Mouse (Mus musculus) heart, embryonic 11.5 days (tissue): ENCODE data around the gene Kcnj6. TPM values are rescaled to one million over a fixed set of nuclear protein-coding genes. Genes with fewer than 3 reads are reported as not detected.

Source experiments
- ATAC-seq: fragments of 200-750 bp; cut with Nextera tagmentation; replicated peaks from 2 replicates; pipeline ENCODE4 v1.8.0; 2017; ENCODE audit warnings: moderate library complexity; ENCODE audit not compliant: insufficient number of reproducible peaks, low FRiP score, low TSS enrichment
- H3K27ac ChIP-seq: fragments of 300-500 bp; sonication (generic); 2 replicates; pipeline ENCODE4 v1.5.1; 2014; ENCODE audit warnings: mild to moderate bottlenecking, low read depth, low read length
- H3K27me3 ChIP-seq: fragments of 300-500 bp; sonication (generic); 2 replicates; pipeline ENCODE4 v1.6.1; 2014; ENCODE audit warnings: mild to moderate bottlenecking, low read length, mixed read lengths; ENCODE audit not compliant: control insufficient read depth, insufficient read depth
- H3K36me3 ChIP-seq: fragments of 300-500 bp; sonication (generic); 2 replicates; pipeline ENCODE4 v1.6.1; 2014; ENCODE audit warnings: mild to moderate bottlenecking, low read length, moderate library complexity, mixed read lengths; ENCODE audit not compliant: control insufficient read depth, insufficient read depth
- H3K4me1 ChIP-seq: fragments of 300-500 bp; sonication (generic); 2 replicates; pipeline ENCODE4 v1.6.1; 2014; ENCODE audit warnings: low read length; ENCODE audit not compliant: control insufficient read depth, insufficient read depth
- H3K4me2 ChIP-seq: fragments of 300-500 bp; sonication (generic); 2 replicates; pipeline ENCODE4 v1.6.1; 2014; ENCODE audit warnings: mild to moderate bottlenecking, moderate library complexity
- H3K4me3 ChIP-seq: fragments of 300-500 bp; sonication (generic); 2 replicates; pipeline ENCODE4 v1.5.1; 2014; ENCODE audit warnings: low read depth, low read length
- H3K9ac ChIP-seq: fragments of 300-500 bp; sonication (generic); 2 replicates; pipeline ENCODE4 v1.6.1; 2014; ENCODE audit warnings: mild to moderate bottlenecking, low read depth, low read length, moderate library complexity
- H3K9me3 ChIP-seq: fragments of 300-500 bp; sonication (generic); replicated peaks from 2 replicates; pipeline ENCODE4 v1.6.1; 2016; ENCODE audit warnings: low read length; ENCODE audit not compliant: control insufficient read depth
- WGBS: fragments of 180-500 bp; shearing (Covaris S2); extraction: QIAGEN DNeasy Blood & Tissue Kit; methylation state at CpG from one replicate; pipeline ENCODE4 v1.1.7; 2014; ENCODE audit not compliant: insufficient replicate concordance; 5-methylcytosine and 5-hydroxymethylcytosine counted together
- polyA plus RNA-seq: library from polyadenylated mRNA; unstranded; fragments of >200 nt; fragmentation: Nextera tagmentation; extraction: Ambion mirVana; gene quantifications from 2 replicates; pipeline ENCODE4 v1.2.1, GENCODE M21; 2014

The Kcnj6 gene
- polyA plus RNA-seq, 1 experiment from 2014 or later, result 0.19 TPM

- H3K36me3 ChIP-seq, result no peaks in the 10 kb centered on the region
- H3K4me3 ChIP-seq, result no peak overlapping the region
- H3K9me3 ChIP-seq, result no peaks in the 10 kb centered on the region
- H3K4me1 ChIP-seq, result no peaks in the 10 kb centered on the region
- ATAC-seq, result no peak
- no peaks in the 10 kb centered on the region for H3K27me3 ChIP-seq
- no peak overlapping the region for H3K27ac ChIP-seq
- WGBS, result 70% methylated on average over 3 of the region's 3 CpGs
- no peak overlapping the region for H3K4me2 ChIP-seq
- no peak overlapping the region for H3K9ac ChIP-seq
Measured at GRCm38 (mm10) chr16:94883909-94884308, 113.6 kb downstream of the Kcnj6 start.

GRCm38 (mm10) chr16:94883196-94883595 lies 114.3 kb downstream of the Kcnj6 start:
- Histone ChIP-seq H3K27me3 (no peaks in the 10 kb centered on the region), H3K36me3 (no peaks in the 10 kb centered on the region), H3K9ac (no peak overlapping the region), H3K4me2 (no peak overlapping the region), H3K4me1 (no peaks in the 10 kb centered on the region), H3K9me3 (no peaks in the 10 kb centered on the region), H3K27ac (no peak overlapping the region), H3K4me3 (no peak overlapping the region)
- 77% methylated on average over 8 of the region's 8 CpGs for WGBS
- ATAC-seq, result no peak

GRCm38 (mm10) chr16:94882111-94882510 lies 115.4 kb downstream of the Kcnj6 start:
- no peak overlapping the region for H3K4me2 ChIP-seq
- no peak for ATAC-seq
- H3K36me3 ChIP-seq, result no peaks in the 10 kb centered on the region
- H3K9ac ChIP-seq, result no peak overlapping the region
- 71% methylated on average over 7 of the region's 7 CpGs for WGBS
- no peaks in the 10 kb centered on the region for H3K27me3 ChIP-seq
- no peak overlapping the region for H3K4me3 ChIP-seq
- no peaks in the 10 kb centered on the region for H3K4me1 ChIP-seq
- H3K27ac ChIP-seq, result no peak overlapping the region
- H3K9me3 ChIP-seq, result no peaks in the 10 kb centered on the region

GRCm38 (mm10) chr16:94872614-94873272 lies 124.8 kb downstream of the Kcnj6 start:
- H3K9ac ChIP-seq, result no peak overlapping the region
- H3K27me3 ChIP-seq, result no peaks in the 10 kb centered on the region
- no peaks in the 10 kb centered on the region for H3K36me3 ChIP-seq
- no peaks in the 10 kb centered on the region for H3K9me3 ChIP-seq
- no peak overlapping the region for H3K27ac ChIP-seq
- no peak overlapping the region for H3K4me3 ChIP-seq
- no peak overlapping the region for H3K4me2 ChIP-seq
- no peak for ATAC-seq
- 33% methylated on average over 9 of the region's 9 CpGs for WGBS
- H3K4me1 ChIP-seq, result no peaks in the 10 kb centered on the region

DNA sequence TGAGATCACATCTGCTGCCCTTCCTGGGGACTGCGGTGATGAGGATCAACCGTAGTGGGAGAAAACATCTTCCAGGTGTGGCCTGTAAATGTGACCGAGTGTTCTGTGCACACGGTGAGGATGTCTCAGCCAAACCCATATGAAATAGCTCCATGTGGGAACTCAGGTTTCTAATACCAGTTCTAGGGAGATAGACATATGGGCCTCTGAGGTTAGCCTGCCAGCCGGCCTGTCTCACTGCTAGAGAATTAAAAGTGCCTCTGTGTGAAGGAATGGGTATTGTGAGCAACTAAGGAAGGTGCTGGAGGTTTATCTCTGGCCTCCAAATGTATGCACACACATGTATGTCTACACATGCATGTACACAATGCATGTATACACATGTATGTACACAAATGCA lies 129.1 kb downstream of the Kcnj6 start:
- Histone ChIP-seq H3K27me3 (no peaks in the 10 kb centered on the region), H3K36me3 (no peaks in the 10 kb centered on the region), H3K9ac (no peak overlapping the region), H3K4me2 (no peak overlapping the region), H3K4me1 (no peaks in the 10 kb centered on the region), H3K9me3 (no peaks in the 10 kb centered on the region), H3K27ac (no peak overlapping the region), H3K4me3 (no peak overlapping the region)
- 80% methylated on average over 5 of the region's 5 CpGs for WGBS
- no peak for ATAC-seq

DNA sequence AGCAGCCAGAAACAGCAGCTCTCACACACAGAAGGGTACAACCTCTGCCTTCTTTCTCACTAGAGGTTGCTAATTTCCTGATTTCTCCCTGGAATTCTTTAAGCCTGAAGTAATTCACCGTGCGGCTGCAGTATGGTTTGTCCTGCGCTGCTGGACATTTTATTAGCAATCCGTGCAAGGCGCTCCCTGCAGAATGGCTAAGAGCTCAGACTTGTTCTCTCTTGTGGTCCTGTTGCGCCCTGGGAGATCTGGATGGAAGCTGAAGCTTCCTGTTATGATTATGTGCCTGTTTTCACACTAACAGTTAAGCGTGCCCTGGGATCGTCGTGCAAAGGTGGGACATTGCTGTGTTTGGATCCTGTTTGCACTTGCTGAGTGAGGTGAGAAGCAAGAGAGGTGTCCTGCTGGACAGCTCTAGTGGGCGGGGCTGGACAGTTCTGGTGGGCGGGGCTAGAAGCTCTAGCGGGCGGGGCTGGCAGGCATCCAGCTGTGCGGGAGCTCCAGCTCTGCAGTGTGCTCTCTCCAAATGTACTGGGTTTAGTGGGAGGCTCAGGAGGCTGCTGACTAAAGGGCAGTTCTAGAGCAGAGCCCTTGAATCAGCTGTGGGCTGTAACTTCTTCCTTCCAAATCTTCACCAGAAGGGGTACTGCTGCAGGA lies 131.1 kb downstream of the Kcnj6 start:
- no peak; the same call in 1 of the 2 replicates for ATAC-seq
- no peak overlapping the region for H3K4me3 ChIP-seq
- H3K9me3 ChIP-seq, result no peaks in the 10 kb centered on the region
- WGBS, result 36% methylated on average over 14 of the region's 14 CpGs
- no peaks in the 10 kb centered on the region for H3K27me3 ChIP-seq
- no peak overlapping the region for H3K4me2 ChIP-seq
- H3K4me1 ChIP-seq, result no peaks in the 10 kb centered on the region
- H3K9ac ChIP-seq, result no peak overlapping the region
- H3K36me3 ChIP-seq, result no peaks in the 10 kb centered on the region
- H3K27ac ChIP-seq, result no peak overlapping the region

GRCm38 (mm10) chr16:94865796-94866195 lies 131.7 kb downstream of the Kcnj6 start:
- WGBS, result 61% methylated on average over 1 of the region's 1 CpGs
- Histone ChIP-seq H3K4me1 (no peaks in the 10 kb centered on the region), H3K27me3 (no peaks in the 10 kb centered on the region), H3K9me3 (no peaks in the 10 kb centered on the region), H3K27ac (no peak overlapping the region), H3K4me2 (no peak overlapping the region), H3K9ac (no peak overlapping the region), H3K4me3 (no peak overlapping the region), H3K36me3 (no peaks in the 10 kb centered on the region)
- ATAC-seq, result no peak

DNA sequence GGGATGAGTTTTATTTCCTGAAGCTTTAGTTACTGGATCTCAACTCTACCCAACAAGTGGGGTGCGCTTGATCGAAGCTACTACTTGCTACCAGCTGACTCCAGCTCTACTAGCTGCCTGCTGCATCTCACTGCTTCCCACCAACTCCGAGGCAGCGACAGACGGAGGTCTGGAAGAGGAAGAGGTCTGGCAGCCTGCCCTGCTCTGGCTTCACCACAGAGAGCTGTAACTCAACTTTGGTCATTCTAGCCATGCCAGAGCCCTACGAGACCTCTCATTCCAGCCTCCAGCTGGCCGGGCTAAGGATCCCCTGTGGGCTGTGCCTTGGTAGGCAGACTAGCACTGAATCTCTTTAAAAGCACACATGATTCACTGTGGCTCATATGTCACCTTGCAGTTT lies 132.4 kb downstream of the Kcnj6 start:
- Histone ChIP-seq H3K4me1 (no peaks in the 10 kb centered on the region), H3K9ac (no peak overlapping the region), H3K27me3 (no peaks in the 10 kb centered on the region), H3K4me3 (no peak overlapping the region), H3K4me2 (no peak overlapping the region), H3K9me3 (no peaks in the 10 kb centered on the region), H3K27ac (no peak overlapping the region), H3K36me3 (no peaks in the 10 kb centered on the region)
- ATAC-seq, result no peak
- 87% methylated on average over 7 of the region's 7 CpGs for WGBS

GRCm38 (mm10) chr16:94863475-94863874 lies 134.0 kb downstream of the Kcnj6 start:
- WGBS, result 82% methylated on average over 5 of the region's 5 CpGs
- ATAC-seq, result no peak
- H3K4me1 ChIP-seq, result no peaks in the 10 kb centered on the region
- no peaks in the 10 kb centered on the region for H3K27me3 ChIP-seq
- no peaks in the 10 kb centered on the region for H3K36me3 ChIP-seq
- no peak overlapping the region for H3K4me3 ChIP-seq
- H3K9me3 ChIP-seq, result no peaks in the 10 kb centered on the region
- H3K4me2 ChIP-seq, result no peak overlapping the region
- no peak overlapping the region for H3K9ac ChIP-seq
- H3K27ac ChIP-seq, result no peak overlapping the region
